Mouse (Mus musculus): ENCODE results near the gene Chchd6. TPM values are rescaled to one million over a fixed set of nuclear protein-coding genes. Genes with fewer than 3 reads are reported as not detected.

Gene Chchd6
- 32.2 and 38.0 TPM in 2 replicates for polyA plus RNA-seq (2012; rRNA removed)

DNA sequence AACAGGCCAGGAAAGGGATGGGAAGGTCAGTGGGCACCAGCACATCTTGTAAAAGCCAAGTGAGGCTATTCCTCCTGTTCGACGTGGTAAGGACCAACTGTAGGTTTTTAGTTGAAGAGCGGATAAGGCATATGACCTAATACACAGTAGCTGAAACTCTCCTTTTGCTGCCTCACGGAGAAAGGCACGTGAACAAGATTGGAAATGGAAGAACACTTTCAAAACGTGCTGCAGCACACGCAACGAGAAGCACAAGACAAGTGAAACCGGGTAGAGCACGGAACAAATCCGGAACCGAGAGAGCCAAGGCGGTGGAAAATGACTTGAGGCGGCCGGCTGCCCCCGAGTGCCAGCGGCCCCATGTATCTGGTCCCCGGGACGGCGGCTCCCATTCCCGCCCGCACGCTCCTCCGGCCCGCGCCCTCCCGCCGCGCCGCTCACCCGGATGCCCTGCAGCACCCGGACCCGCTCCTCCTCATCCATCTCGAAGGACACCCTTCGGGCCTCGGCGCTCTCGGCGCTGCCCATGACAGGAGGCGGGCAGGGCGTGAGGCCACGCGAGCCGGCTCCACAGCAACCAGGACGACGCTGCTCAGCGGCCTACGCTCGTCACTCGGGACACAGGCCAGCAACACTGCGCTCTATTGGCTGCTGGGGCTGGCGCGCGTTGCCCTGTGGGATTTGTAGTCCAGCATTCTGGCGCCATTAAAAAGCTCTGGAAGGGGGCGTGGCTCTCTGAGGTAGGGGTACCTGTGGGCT is at the start of gene Chchd6:
TSS of gene Chchd6 (minus strand) at position 635 of the 759 bp plus-strand sequence.
- peak; percentile 86 for DNase-seq (ENCODE audit: low spot score)

DNA sequence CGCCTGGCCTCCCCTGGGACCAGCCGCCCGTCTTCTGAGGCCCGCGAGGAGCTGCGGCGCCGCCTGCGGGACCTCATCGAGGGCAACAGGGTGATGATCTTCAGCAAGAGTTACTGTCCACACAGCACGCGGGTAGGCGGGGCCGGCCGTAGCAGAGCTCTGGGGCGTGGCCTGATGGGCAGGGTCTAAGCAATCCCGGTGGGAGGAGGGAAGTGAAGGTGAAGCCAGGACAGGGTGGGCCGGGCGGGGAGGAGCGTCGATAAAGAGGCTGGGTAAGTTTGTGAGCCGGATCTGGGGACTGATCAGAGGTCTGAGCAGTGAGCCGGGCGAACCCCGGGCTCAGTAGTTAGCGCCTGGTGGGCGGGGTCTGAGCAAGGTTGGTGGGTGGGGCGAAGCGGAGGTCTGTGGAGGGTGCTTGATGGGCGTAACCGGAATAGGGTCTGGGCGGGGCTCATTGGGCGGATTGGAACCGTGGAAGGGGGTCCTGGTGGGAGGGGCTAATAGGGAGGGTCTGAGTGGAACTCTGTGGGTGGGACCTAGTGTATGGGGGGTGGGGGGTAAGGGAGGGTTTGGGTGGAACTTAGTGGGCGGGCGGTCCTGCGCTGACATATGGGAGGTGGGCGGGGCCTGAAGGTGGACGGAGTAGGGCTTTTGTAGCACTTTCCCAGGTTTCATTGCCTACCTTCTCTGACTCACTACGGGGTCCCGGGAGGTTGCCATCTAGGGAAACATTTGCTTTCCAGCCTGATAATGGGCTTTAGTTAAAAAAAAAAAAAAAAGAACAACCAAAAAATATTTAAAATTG is 49.0 kb upstream of the Chchd6 start:
- peak; percentile 74 for DNase-seq (ENCODE audit: low spot score)

DNA sequence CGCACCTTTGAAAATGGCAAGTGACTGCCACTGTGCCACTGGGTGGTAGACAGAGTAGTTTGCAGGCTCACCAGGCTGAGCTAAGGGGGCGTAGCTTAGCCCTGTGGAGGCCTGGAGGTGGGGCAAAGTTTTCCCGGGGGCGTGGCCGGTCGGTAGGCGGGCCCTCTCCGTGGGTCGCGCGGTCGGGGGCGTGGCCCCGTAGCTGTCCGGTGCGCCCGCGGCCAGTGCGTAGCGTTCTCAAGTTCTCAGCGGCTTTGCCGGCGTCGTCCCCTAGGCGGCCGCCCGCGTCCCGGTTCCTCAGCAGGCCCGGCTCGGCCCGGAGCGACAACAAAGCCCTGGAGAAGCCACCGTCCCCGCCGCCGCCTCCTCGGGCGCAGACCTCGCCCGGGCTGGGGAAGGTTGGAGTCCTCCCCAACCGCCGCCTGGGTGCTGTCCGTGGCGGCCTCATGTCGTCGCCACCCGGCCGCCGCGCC is 48.4 kb upstream of the Chchd6 start, which contains the start of gene Txnrd3:
TSS of gene Txnrd3 (plus strand) at position 191 of the 473 bp plus-strand sequence.
- peak; percentile 86 for DNase-seq (ENCODE audit: low spot score)

DNA sequence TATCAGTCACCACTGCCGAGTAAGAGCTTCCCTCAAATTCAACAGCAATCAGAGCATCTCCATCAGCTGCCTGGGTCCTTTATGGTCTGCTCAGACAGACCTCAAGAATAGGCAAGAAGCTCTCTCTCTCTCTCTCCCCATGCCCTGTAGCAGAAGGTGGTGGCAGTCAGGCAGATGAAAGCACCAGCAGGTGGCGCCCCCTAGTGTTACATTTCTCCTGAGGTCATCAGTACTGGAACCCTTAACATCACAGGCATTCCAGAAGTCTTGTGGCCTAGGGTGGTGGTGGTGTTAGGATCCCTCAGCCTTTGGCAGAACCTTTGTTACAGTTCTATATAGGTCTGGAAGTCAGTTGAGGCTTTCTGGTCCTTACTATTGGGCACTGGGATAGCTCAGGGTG is 43.6 kb upstream of the Chchd6 start:
- no peak for DNase-seq (ENCODE audit: low spot score)

DNA sequence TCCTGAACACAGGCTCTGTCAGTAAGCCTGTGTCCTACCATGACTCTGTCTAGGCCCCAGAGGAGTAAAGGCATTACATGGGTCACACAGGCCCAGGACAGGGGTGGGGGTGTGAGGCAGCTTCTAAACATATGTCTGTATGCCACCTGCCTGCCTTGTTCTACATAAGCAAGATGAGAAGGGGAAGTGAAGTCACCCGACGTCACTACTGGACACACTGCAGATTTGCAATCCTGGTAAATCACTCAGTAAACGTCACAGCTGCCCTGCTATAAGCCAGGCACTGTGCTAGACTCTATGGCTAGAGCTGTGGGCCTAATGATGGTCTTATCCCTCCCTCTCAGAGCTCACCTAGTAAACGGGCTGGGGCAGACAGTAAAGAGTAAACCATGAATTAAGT is 42.5 kb upstream of the Chchd6 start:
- DNase-seq (ENCODE audit: low spot score) = no peak

DNA sequence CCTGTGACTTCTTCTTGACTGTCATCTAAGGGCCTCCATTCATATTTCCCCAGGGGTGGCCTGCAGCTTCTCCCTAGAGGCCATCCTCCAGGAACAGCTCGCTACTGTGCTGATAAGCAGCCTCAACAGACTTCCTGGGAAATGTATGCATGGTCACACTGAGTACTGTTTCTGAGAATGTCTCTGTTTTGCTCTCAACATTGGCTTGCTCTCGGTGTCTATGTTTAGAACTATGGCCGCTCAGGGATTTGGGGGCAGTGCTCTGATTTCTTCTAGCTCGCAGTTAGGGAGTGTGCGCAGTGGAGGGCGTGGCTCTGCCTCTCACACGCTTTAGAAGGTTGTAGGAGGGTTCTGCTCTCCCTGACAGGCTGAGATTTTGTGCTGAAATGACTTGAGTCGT is 38.9 kb upstream of the Chchd6 start:
- DNase-seq (ENCODE audit: low spot score) = no peak

DNA sequence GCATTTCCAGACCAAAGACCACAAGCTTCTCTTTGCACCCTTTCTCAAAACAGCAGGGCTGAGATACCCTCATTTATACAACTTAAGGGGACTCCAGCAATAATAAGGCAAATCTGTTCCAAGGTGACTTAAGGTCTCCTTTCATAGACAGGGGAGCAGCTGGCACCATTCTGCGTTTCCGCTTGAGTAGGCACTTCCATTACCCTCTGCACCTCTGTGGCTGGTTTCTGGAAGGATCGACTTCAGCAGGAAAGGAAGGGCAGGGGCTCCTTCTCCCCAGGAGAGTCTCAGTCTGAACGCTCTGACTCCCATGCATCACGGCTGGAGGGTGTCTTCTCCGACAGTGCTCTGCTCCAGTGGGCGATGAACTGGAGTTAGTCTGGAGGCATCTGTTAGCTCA is 37.7 kb upstream of the Chchd6 start:
- DNase-seq (ENCODE audit: low spot score) = no peak

DNA sequence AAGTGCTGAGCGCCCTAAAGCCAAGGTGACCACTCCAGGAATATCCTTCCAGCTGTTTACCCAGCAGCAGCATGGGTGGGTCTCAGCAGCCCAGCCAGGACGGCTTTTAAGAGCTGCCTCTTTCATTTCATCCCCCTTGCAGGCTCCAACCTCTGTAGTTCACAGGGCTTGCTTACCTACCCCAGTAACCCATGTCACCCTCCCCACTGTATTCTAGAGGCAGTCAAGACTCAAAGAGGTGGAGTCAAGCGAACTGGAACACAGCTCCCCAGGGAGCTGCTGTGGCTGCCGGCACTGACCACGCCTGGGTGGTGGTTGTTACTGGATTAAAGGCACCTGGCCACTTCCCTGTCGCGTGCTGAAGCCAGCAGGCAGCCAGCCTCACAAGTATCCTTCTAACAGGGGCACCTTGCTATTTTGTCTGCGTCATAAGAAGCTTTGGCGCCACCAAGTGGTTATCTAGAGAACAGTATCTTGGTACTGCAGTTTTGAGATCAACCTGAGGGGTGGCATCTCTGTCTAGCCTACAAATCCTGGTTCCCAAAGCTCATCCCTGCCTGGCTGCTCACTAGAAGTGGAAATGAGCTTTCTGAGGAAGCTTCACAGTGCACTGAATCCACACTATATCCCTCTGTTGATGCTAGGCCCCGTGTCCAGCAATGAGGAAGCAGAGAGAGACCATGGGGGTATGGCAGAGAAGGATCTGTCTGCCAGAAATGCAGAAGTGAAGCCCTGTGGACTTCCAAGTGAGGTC is 36.5 kb upstream of the Chchd6 start:
- no peak for DNase-seq (ENCODE audit: low spot score)

DNA sequence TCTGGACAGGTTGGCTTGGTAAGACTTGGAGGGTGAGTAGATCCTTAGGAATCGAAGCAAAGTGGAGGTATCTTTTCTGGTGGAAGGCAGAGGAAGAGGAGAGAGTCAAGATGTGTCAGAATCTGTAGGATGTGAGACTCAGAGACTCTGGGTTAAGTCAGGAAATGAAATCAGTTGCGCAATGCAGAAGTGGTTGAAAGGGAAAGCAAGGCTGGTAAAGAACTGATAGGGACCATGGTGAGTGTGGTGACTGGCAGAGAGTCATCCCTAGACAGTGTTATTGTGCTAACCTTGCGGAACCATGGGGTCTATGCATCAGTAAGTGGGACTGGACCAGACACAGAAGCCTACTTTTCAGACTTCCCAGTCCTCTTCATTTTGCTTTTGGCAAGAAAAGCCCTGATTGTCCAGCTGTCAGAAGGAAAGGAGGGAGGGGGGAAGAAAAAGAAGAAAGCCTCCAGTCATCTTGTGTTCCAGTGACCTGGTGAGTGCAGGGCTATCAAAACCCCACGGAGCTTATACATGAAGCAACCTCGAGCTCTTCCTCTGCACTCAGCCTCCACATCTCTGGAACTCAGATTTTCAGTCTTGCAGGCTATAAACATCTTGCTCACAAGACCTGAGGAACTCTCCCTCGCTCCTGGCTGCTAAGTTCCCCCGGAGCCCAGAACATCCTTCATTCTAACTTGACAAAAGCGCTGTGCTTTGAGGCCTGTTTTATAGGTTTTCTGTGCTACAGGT is 32.8 kb upstream of the Chchd6 start:
- no peak for DNase-seq (ENCODE audit: low spot score)

DNA sequence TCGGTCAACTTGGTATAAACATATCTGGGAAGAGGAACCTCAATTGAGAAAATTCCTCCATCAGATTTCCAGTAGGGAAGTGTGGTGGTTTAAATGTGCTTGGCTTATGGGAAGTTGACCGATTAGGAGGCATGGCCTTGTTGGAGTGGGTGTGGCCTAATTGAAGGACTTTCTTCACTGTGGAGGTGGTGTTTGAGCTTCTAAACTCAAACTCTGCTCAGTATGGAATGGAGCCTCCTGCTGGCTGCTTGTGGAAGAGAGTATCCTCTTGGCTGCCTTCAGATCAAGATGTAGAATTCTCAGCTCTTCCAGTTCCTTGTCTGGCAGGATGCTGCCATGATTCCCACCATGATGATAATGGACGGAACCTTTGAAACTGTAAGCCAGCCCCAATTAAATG is 27.2 kb upstream of the Chchd6 start:
- no peak for DNase-seq (ENCODE audit: low spot score)

DNA sequence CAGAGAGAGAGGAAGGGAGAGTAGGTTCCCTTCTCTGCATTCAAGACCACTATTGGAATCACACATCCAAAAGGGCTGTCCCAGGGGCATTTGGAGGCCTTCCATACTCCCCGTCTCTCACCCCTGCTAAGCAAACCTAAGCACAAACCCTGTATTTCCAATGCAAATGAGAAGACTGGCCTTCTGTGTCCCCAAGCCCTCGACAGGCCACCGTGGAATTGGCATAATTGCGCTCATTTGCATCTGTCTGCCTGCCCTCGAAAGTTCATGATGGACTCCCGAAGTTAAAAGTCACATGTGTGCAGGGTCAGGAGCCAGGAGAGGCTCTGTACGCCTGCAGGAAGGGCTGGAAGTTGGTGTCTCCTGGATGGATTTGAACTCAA is 19.9 kb upstream of the Chchd6 start:
- no peak for DNase-seq (ENCODE audit: low spot score)

DNA sequence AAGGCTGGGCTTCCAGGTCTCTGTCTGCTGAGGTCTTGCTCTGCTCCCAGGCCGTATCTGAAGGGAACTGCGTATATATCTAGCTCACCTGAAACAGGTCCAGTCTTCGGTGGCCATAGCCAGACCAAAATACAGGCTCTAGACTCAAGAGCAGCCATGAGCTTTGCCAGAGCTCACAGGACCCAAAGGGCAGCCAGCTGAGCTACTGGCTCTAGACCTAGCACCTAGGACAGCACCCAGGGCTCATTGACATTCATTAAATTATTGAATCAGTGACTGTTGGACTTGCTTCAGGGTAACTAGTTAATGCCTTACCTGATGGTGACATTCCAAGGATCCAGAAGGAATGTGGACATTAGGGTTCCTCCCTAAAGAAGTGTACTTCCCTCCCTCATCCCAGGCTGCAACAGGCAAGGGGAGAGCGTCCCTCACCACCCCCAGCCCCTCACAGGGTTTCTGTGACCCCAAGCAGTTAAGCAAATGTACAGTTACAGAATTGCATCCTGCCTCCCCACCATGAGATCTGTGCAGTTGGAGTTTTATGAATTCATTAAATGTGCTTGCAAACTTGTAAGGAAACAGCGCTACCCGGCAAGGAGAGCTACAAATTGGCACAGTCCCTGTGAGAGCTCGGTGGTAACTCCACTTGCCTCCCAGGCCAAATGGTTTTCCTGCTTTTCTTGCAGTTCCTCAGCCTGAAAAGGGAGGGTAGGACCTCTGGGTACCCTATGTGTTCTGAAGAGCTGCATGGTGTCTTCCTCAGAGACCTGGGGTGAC is 19.3 kb upstream of the Chchd6 start:
- no peak for DNase-seq (ENCODE audit: low spot score)

DNA sequence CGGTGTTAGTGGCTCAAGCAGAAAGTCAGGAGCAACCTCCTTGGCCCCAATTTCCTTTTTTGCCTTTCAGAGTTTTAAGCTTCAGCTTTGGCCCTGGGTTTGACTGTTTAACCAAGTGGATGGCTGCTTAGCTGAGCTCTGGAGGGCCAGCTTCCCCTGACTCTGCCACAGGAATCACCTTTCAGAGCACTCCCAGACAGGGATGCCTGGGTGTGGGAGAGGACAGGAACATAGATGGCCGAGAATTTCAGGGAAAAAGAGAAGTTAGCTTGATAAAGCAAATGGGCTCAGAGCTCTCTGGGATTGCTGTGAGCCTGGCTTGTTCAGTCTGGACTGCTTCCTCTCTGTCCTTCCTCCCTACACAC is 18.6 kb upstream of the Chchd6 start:
- no peak for DNase-seq (ENCODE audit: low spot score)

DNA sequence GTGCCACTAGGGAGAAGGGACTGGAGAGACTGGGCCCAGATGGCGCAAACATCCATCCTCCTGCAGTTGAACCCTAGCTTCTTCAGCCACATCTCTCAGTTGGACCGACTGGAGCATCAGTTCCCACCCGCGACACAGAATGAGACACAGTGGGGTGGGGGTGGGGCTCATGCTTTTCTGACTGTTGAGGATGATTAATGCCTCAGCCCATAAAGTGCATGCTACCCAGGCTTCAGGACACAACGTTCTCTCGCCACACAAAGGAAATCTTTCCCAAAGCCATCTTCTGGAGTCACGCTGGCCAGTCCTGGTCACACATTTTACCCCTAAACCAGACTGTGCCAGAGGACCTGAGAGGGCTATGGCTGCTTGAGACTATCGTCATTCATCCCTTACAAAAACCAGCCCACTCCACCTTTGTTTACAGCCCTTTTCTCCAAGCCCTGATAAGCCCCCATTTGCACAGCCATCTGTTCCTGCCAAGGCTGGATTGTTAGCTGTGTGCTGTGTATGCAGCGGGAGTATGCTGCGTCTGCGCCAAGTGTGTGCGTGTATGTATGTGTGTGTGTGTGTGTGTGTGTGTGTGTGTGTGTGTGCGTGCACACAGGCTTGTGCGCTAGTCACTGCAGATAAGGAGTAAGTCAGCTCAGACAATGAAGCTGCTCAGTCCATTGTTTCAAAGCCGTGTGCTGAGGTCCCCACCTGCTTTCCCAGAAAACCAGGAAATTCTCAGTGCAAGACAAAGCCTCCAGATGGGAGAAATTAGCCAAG is 18.1 kb upstream of the Chchd6 start:
- no peak for DNase-seq (ENCODE audit: low spot score)

DNA sequence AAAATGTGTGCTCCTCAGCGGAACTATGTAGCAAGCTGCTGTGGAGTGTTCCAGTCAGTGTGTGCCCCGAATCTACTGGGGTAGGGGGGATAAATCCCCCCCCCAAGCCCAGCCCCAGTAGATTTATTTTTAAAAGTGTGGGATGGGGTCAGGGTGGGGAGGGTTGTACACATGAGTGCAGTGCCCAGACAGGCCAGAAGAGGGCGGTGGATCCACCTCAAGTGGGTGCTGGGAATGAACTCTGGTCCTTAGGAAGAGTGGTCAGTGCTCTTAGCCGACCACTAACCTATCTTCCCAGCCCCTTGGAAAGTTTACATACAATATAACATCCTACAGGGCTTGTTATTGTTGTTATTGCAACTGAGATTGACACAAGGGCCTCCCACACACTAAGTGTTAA is 12.5 kb upstream of the Chchd6 start:
- no peak for DNase-seq (ENCODE audit: low spot score)

DNA sequence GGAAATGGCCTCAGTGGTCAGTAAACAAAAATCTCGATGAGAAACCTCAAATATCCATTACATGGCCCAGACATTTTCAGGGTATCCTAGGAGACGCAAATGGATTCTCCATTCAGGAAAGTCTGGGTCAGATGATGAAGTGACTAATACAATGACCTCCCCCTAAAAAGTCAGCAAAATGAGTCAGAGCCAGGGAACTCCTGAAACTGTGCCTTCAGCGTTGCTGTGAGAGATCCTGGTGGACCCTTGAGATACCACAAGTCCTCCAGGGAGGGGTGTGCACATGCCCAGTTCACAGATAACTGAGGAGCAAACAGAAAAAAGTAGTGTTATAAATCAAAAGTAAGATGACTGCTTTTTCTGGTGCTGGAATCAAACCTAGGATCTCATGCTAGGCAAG is 10.6 kb upstream of the Chchd6 start:
- no peak for DNase-seq (ENCODE audit: low spot score)

DNA sequence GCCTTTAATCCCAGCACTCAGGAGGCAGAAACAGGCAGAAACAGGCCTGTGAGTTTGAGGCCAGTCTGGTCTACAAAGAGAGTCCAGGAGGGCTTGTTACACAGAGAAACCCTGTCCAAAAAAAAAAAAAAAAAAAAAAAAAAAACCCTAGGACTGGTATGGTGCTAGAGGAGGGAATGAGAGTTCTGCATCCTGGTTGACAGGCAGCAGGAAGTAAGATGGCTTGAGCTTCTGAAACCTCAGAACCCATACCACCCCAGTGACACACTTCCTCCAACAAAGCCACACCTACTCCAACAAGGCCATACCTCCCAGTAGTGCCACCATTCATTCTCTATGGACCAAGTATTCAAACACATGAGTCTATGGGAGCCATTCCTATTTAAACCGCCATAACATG is 1.1 kb upstream of the Chchd6 start:
- no peak for DNase-seq (ENCODE audit: low spot score)

DNA sequence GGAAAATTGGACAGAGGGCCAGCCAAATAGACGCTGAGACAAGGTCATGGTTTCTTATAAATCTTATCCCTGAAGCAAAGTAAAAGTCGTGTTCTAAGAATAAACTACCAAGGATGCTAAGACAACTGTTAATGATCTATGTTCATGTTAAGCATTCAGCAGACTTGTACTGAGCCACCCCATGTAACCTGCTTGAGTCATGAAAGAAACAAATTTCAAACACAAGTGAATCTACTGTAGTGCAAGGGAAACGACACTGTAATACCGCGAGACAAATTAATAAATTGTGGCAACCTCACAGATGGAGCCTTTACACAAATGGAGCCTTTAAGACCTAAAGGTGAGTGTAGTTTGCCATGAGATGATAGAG is 310 bp upstream of the Chchd6 start:
- DNase-seq (ENCODE audit: low spot score) = no peak

DNA sequence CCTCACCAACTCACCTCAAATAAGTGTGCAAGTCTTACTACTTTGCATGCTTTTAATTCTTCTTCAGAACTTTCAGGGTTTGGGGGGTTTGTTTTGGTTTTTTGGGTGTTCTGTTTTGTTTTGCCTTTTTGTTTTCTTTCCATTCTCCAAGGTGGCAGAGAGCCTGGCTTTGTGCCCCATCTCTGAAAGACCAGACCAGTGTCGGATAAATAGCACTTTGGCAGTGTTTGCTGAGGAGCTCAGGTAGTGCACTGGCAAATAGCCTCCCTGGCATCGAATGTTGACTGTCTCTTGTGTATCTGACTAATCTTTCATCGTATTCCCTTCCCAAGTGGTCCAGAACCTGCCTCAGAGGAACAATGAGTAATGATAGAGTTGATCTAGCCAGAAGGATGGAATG is 3.4 kb downstream of the Chchd6 start:
- no peak for DNase-seq (ENCODE audit: low spot score)

DNA sequence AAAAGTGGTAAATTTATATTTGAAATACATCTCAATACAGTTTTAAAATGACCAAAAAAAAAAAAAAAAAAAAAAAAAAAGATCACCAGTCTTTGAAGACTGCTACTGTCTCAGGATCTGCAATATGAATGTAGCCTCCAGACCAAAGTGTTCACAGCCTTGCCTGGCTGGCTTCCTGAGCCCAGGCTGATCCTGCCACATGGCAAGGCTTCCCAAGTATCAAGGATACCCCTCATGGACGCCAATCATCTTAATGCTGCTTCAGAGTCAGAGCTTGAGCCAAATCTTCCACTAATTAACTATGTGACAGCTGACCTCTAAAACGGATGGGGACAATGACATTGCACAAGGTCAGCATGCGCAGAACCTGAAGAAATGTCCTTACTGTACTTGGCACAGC is 3.9 kb downstream of the Chchd6 start:
- DNase-seq (ENCODE audit: low spot score) = no peak
